Mouse (Mus musculus): ENCODE results near the gene Prkag2. TPM values are rescaled to one million over a fixed set of nuclear protein-coding genes. Genes with fewer than 3 reads are reported as not detected.

Gene Prkag2
- total and polyA plus RNA-seq, 3 experiments: not detected

DNA sequence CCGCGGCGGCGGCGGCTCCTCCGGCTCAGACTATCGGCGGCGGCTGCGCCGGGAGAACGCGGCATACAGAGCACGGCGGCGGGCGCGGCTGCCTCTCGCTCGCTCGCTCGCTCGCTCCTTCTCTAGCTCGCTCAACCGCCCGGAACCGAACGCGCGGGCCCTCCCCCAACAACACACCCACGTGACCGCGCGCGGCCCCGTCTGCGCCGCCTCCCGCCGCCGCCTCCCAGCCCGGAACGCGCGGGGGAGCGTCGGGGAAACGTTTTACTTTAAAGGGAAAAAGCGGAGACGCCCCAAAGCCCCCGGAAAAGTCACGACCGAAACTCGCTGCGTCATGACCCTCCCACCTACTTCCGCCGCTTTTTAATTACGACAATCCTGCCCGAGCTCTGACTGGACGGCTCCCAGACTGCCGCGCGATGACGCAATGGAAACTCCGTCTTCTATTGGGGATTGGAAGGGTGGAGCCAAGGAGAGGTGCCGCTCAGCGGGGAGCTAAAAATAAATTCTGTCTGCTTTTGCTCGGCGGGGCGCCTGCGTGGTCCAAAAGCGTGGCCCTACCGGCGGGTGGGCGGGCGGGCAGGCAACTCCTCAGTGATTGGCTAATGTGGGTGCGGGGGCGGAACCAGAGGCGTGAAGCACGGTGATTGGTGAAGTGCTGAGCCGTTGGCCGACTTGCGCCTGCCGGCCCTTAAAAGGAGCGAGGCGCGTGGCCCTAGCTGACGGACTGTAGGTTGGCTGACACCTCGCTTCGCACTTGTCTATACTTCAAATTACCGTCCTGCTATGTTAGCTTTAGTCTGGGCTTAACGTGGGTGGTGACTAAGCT is 258.0 kb downstream of the Prkag2 start, which contains the start of gene Rheb:
Gene Rheb (minus strand): TSS at position 351 of the 829 bp plus-strand sequence.
- peaks cover 20% of the 10 kb centered on the region for H3K36me3 ChIP-seq (replicated peaks)
- peaks cover 41% of the 10 kb centered on the region for H3K4me1 ChIP-seq (ENCODE audit: insufficient read depth, low read depth, low read length)
- ATAC-seq (ENCODE audit: extremely low read depth, insufficient number of reproducible peaks, low FRiP score, poor library complexity, severe bottlenecking) (peak; percentile 94), DNase-seq (ENCODE audit: low spot score) (peak; percentile 93)
- peak within 1 kb of the TSS; percentile 91 for H3K4me3 ChIP-seq (ENCODE audit: low read depth, low read length)
- TF ChIP-seq POLR2AphosphoS5 (IDR thresholded peaks at IDR 0.05; ENCODE audit: insufficient replicate concordance, low read depth, low read length) (no peak), TAL1 (conservative IDR thresholded peaks at IDR 0.05; ENCODE audit: low read depth, low read length) (no peak), GATA2 (IDR thresholded peaks at IDR 0.05; ENCODE audit: borderline replicate concordance, low read depth, low read length) (no peak), GATA1 (IDR thresholded peaks at IDR 0.05; ENCODE audit: borderline replicate concordance, low read length) (no peak), CTCF (IDR thresholded peaks at IDR 0.05; ENCODE audit: low read depth, low read length) (no peak)
- 0 out of 2 replicates have a peak, but pooled peaks cover 2% of the 10 kb centered on the region for H3K9me3 ChIP-seq (replicated peaks)
- peaks cover 4% of the 10 kb centered on the region; the same call in 1 of the 2 replicates for H3K27me3 ChIP-seq (ENCODE audit: insufficient read depth, low read length)

DNA sequence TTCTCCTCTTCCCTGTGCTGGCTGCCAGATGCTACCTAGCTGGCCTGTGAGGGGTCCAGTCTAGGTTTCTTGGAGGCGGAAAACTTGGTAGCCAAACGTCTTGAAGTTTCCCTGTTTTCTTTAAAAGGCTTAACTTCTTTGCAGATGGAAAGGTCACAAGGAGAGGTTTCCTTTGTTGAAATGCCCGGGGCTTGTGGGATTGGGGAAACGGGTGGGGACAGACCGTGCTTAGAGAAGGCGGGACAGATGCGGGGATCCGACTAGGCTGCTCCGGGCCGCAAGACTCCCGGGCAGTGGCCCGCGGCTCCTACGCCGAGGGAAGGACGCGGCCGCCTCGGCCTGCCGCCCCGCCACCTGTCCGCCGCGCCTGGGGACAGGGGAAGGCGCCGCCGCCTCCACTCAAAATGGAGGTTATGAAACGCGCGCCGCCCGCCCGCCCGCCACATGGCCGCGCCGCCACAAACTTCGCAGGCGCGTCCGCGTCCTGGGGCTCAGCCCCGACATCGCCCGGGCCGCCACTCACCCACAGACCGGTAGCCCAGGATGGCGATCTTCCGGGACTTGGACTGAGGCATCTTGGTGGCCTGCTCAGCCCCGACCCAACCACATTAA is 258.7 kb downstream of the Prkag2 start:
- Histone ChIP-seq H3K36me3 (replicated peaks) (peaks cover 21% of the 10 kb centered on the region), H3K27me3 (ENCODE audit: insufficient read depth, low read length) (0 out of 2 replicates have a peak, but pooled peaks cover 4% of the 10 kb centered on the region), H3K9me3 (replicated peaks) (0 out of 2 replicates have a peak, but pooled peaks cover 2% of the 10 kb centered on the region), H3K4me1 (ENCODE audit: insufficient read depth, low read depth, low read length) (peaks cover 43% of the 10 kb centered on the region), H3K4me3 (ENCODE audit: low read depth, low read length) (peak overlapping the region; percentile 91)
- TF ChIP-seq POLR2AphosphoS5 (IDR thresholded peaks at IDR 0.05; ENCODE audit: insufficient replicate concordance, low read depth, low read length) (no peak), GATA1 (IDR thresholded peaks at IDR 0.05; ENCODE audit: borderline replicate concordance, low read length) (no peak), GATA2 (IDR thresholded peaks at IDR 0.05; ENCODE audit: borderline replicate concordance, low read depth, low read length) (no peak)
- DNase-seq (ENCODE audit: low spot score): peak; percentile 26
- ATAC-seq (ENCODE audit: extremely low read depth, insufficient number of reproducible peaks, low FRiP score, poor library complexity, severe bottlenecking): no peak

DNA sequence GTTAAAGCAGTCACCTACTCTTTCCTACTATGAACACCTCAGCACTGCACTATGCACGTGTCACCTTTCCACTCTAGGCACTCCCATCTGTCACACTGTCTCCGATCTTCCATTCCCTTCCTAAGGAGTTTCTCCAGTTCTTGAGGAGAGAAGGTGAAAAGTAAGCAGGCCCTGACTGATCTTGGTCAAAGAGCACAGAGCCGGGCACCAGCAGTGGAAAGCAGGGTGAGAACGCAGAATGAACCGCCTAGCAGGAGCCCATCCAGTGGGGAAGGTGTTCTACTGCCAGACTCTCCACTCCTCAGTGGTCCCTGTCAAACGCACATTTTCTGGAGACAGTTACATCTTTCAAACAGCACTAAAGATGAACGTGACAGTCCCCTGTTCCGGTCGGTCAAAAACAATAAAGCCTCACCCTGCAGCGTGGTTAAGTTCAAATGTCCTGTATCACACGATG is 259.4 kb downstream of the Prkag2 start:
- TF ChIP-seq POLR2AphosphoS5 (IDR thresholded peaks at IDR 0.05; ENCODE audit: insufficient replicate concordance, low read depth, low read length) (no peak), CTCF (IDR thresholded peaks at IDR 0.05; ENCODE audit: low read depth, low read length) (no peak), GATA2 (IDR thresholded peaks at IDR 0.05; ENCODE audit: borderline replicate concordance, low read depth, low read length) (no peak), GATA1 (IDR thresholded peaks at IDR 0.05; ENCODE audit: borderline replicate concordance, low read length) (no peak)
- Histone ChIP-seq H3K4me3 (ENCODE audit: low read depth, low read length) (peak overlapping the region; percentile 91), H3K27me3 (ENCODE audit: insufficient read depth, low read length) (0 out of 2 replicates have a peak, but pooled peaks cover 4% of the 10 kb centered on the region), H3K36me3 (replicated peaks) (peaks cover 21% of the 10 kb centered on the region), H3K9me3 (replicated peaks) (0 out of 2 replicates have a peak, but pooled peaks cover 2% of the 10 kb centered on the region), H3K4me1 (ENCODE audit: insufficient read depth, low read depth, low read length) (peaks cover 43% of the 10 kb centered on the region)
- ATAC-seq (ENCODE audit: extremely low read depth, insufficient number of reproducible peaks, low FRiP score, poor library complexity, severe bottlenecking): no peak
- peak; percentile 5 for DNase-seq (ENCODE audit: low spot score)

- ATAC-seq (ENCODE audit: extremely low read depth, insufficient number of reproducible peaks, low FRiP score, poor library complexity, severe bottlenecking): no peak
- Histone ChIP-seq H3K4me3 (ENCODE audit: low read depth, low read length) (no peak overlapping the region), H3K4me1 (ENCODE audit: insufficient read depth, low read depth, low read length) (peaks cover 34% of the 10 kb centered on the region), H3K27me3 (ENCODE audit: insufficient read depth, low read length) (no peaks in the 10 kb centered on the region), H3K36me3 (replicated peaks) (peaks cover 42% of the 10 kb centered on the region), H3K9me3 (replicated peaks) (no peaks in the 10 kb centered on the region)
- TF ChIP-seq TAL1 (conservative IDR thresholded peaks at IDR 0.05; ENCODE audit: low read depth, low read length): no peak
- no peak for DNase-seq (ENCODE audit: low spot score)
These were observed 266.0 kb downstream of the Prkag2 start for GRCm38 (mm10) chr5:24834491-24834890.

- DNase-seq (ENCODE audit: low spot score): no peak
- Histone ChIP-seq H3K27me3 (ENCODE audit: insufficient read depth, low read length) (no peaks in the 10 kb centered on the region), H3K4me1 (ENCODE audit: insufficient read depth, low read depth, low read length) (peaks cover 33% of the 10 kb centered on the region), H3K9me3 (replicated peaks) (no peaks in the 10 kb centered on the region), H3K36me3 (replicated peaks) (peaks cover 47% of the 10 kb centered on the region), H3K4me3 (ENCODE audit: low read depth, low read length) (no peak overlapping the region)
- TF ChIP-seq GATA1 (IDR thresholded peaks at IDR 0.05; ENCODE audit: borderline replicate concordance, low read length) (no peak), POLR2AphosphoS5 (IDR thresholded peaks at IDR 0.05; ENCODE audit: insufficient replicate concordance, low read depth, low read length) (no peak), TAL1 (conservative IDR thresholded peaks at IDR 0.05; ENCODE audit: low read depth, low read length) (no peak), GATA2 (IDR thresholded peaks at IDR 0.05; ENCODE audit: borderline replicate concordance, low read depth, low read length) (no peak), CTCF (IDR thresholded peaks at IDR 0.05; ENCODE audit: low read depth, low read length) (no peak)
- ATAC-seq (ENCODE audit: extremely low read depth, insufficient number of reproducible peaks, low FRiP score, poor library complexity, severe bottlenecking): no peak
These were observed 268.5 kb downstream of the Prkag2 start for GRCm38 (mm10) chr5:24831912-24832311.

- H3K27me3 ChIP-seq (ENCODE audit: insufficient read depth, low read length): no peaks in the 10 kb centered on the region
- H3K4me3 ChIP-seq (ENCODE audit: low read depth, low read length): no peak overlapping the region
- peaks cover 50% of the 10 kb centered on the region for H3K4me1 ChIP-seq (ENCODE audit: insufficient read depth, low read depth, low read length)
- ATAC-seq (ENCODE audit: extremely low read depth, insufficient number of reproducible peaks, low FRiP score, poor library complexity, severe bottlenecking) (no peak), DNase-seq (ENCODE audit: low spot score) (no peak)
- no peak for TF ChIP-seq GATA1 (IDR thresholded peaks at IDR 0.05; ENCODE audit: borderline replicate concordance, low read length)
- TF ChIP-seq POLR2AphosphoS5 (IDR thresholded peaks at IDR 0.05; ENCODE audit: insufficient replicate concordance, low read depth, low read length): no peak
- TF ChIP-seq TAL1 (conservative IDR thresholded peaks at IDR 0.05; ENCODE audit: low read depth, low read length): no peak
- no peak for TF ChIP-seq CTCF (IDR thresholded peaks at IDR 0.05; ENCODE audit: low read depth, low read length)
- no peak for TF ChIP-seq GATA2 (IDR thresholded peaks at IDR 0.05; ENCODE audit: borderline replicate concordance, low read depth, low read length)
- H3K9me3 ChIP-seq (replicated peaks): no peaks in the 10 kb centered on the region
- peaks cover 53% of the 10 kb centered on the region for H3K36me3 ChIP-seq (replicated peaks)
These were observed 272.0 kb downstream of the Prkag2 start for GRCm38 (mm10) chr5:24828446-24828845.

Data from G1E (cell line).